Mouse (Mus musculus) embryonic facial prominence, embryonic 10.5 days (tissue): ENCODE results near the gene Hoxa2. TPM values are rescaled to one million over a fixed set of nuclear protein-coding genes. Genes with fewer than 3 reads are reported as not detected.

Experiments
- DNase-seq: peaks from one replicate; pipeline ENCODE4 v3.0.0-alpha.2; 2017; ENCODE audit warnings: low spot score
- H3K27ac ChIP-seq: fragments of 300-500 bp; sonication (generic); replicated peaks from 2 replicates; pipeline ENCODE4 v1.5.1; 2016; ENCODE audit warnings: mild to moderate bottlenecking
- H3K27me3 ChIP-seq: fragments of 300-500 bp; sonication (generic); replicated peaks from 2 replicates; pipeline ENCODE4 v1.6.1; 2016; ENCODE audit warnings: low read depth, mild to moderate bottlenecking; ENCODE audit not compliant: poor library complexity, severe bottlenecking
- H3K36me3 ChIP-seq: fragments of 300-500 bp; sonication (generic); replicated peaks from 2 replicates; pipeline ENCODE4 v1.6.1; 2016; ENCODE audit warnings: mild to moderate bottlenecking, moderate library complexity
- H3K4me1 ChIP-seq: fragments of 300-500 bp; sonication (generic); 2 replicates; pipeline ENCODE4 v1.6.1; 2016
- H3K4me3 ChIP-seq: fragments of 300-500 bp; sonication (generic); 2 replicates; pipeline ENCODE4 v1.5.1; 2016; ENCODE audit warnings: mild to moderate bottlenecking, moderate library complexity
- H3K9me3 ChIP-seq: fragments of 300-500 bp; sonication (generic); 2 replicates; pipeline ENCODE4 v1.6.1; 2016; ENCODE audit warnings: mild to moderate bottlenecking
- WGBS: fragments of 180-500 bp; shearing (Covaris S2); methylation state at CpG from one replicate; pipeline ENCODE4 v1.1.7; 2016; 5-methylcytosine and 5-hydroxymethylcytosine counted together
- polyA plus RNA-seq: library from polyadenylated mRNA; unstranded; fragments of >200 nt; fragmentation: Nextera tagmentation; extraction: Ambion mirVana; gene quantifications from 2 replicates; pipeline ENCODE4 v1.2.1, GENCODE M21; 2016

Hoxa2 gene
- polyA plus RNA-seq, 1 experiment from 2014 or later: 8.7 TPM

- Histone ChIP-seq H3K27me3 (peaks cover 100% of the 10 kb centered on the region), H3K36me3 (no peaks in the 10 kb centered on the region), H3K4me1 (peaks cover 40% of the 10 kb centered on the region), H3K9me3 (no peaks in the 10 kb centered on the region), H3K4me3 (peak overlapping the region; percentile 78), H3K27ac (peak overlapping the region; percentile 75)
- WGBS: under 1% methylated on average over 35 of the region's 35 CpGs
- DNase-seq: peak; percentile 89
These were observed 7.9 kb upstream of the Hoxa2 start for GRCm38 (mm10) chr6:52172501-52172900.

GRCm38 (mm10) chr6:52171938-52172337 is 7.3 kb upstream of the Hoxa2 start:
- peak; percentile 30 for DNase-seq
- H3K27ac ChIP-seq: peak overlapping the region; percentile 75

GRCm38 (mm10) chr6:52171331-52171730 is 6.7 kb upstream of the Hoxa2 start:
- Histone ChIP-seq H3K4me3 (peak overlapping the region; percentile 78), H3K27ac (peak overlapping the region; percentile 30; the same call in 1 of the 2 replicates), H3K9me3 (no peaks in the 10 kb centered on the region), H3K36me3 (no peaks in the 10 kb centered on the region), H3K27me3 (peaks cover 100% of the 10 kb centered on the region), H3K4me1 (peaks cover 40% of the 10 kb centered on the region)
- WGBS: 2% methylated on average over 4 of the region's 4 CpGs
- peak; percentile 73 for DNase-seq

More at GRCm38 (mm10) chr6:52171938-52172337, 7.3 kb upstream of the Hoxa2 start:
- Histone ChIP-seq H3K9me3 (no peaks in the 10 kb centered on the region), H3K36me3 (no peaks in the 10 kb centered on the region), H3K4me1 (peaks cover 40% of the 10 kb centered on the region), H3K4me3 (peak overlapping the region; percentile 78), H3K27me3 (peaks cover 100% of the 10 kb centered on the region)
- 2% methylated on average over 7 of the region's 7 CpGs for WGBS

- DNase-seq: no peak
- H3K9me3 ChIP-seq: no peaks in the 10 kb centered on the region
- WGBS: 2% methylated on average over 5 of the region's 5 CpGs
- H3K27me3 ChIP-seq: peaks cover 100% of the 10 kb centered on the region
- peak overlapping the region; percentile 78 for H3K4me3 ChIP-seq
- H3K36me3 ChIP-seq: no peaks in the 10 kb centered on the region
- peaks cover 38% of the 10 kb centered on the region for H3K4me1 ChIP-seq
- peak overlapping the region; percentile 71 for H3K27ac ChIP-seq
These were observed 6.2 kb upstream of the Hoxa2 start for GRCm38 (mm10) chr6:52170898-52171223.

GRCm38 (mm10) chr6:52170166-52170897 is 5.7 kb upstream of the Hoxa2 start:
- Histone ChIP-seq H3K27me3 (peaks cover 100% of the 10 kb centered on the region), H3K36me3 (no peaks in the 10 kb centered on the region), H3K9me3 (no peaks in the 10 kb centered on the region), H3K4me3 (peak overlapping the region; percentile 78), H3K27ac (peak overlapping the region; percentile 71), H3K4me1 (peaks cover 33% of the 10 kb centered on the region)
- WGBS: 1% methylated on average over 40 of the region's 40 CpGs
- no peak for DNase-seq

GRCm38 (mm10) chr6:52169499-52170165 is 5.0 kb upstream of the Hoxa2 start:
- no peak for DNase-seq
- Histone ChIP-seq H3K27me3 (peaks cover 100% of the 10 kb centered on the region), H3K4me1 (peaks cover 33% of the 10 kb centered on the region), H3K4me3 (peak overlapping the region; percentile 78), H3K27ac (peak overlapping the region; percentile 71), H3K9me3 (no peaks in the 10 kb centered on the region), H3K36me3 (no peaks in the 10 kb centered on the region)
- 4% methylated on average over 16 of the region's 16 CpGs for WGBS

- no peaks in the 10 kb centered on the region for H3K9me3 ChIP-seq
- under 1% methylated on average over 42 of the region's 42 CpGs for WGBS
- H3K4me1 ChIP-seq: peaks cover 33% of the 10 kb centered on the region
- H3K4me3 ChIP-seq: peak overlapping the region; percentile 78
- DNase-seq: peak; percentile 67
- H3K27ac ChIP-seq: peak overlapping the region; percentile 87
- peaks cover 100% of the 10 kb centered on the region for H3K27me3 ChIP-seq
- no peaks in the 10 kb centered on the region for H3K36me3 ChIP-seq
These were observed 3.8 kb upstream of the Hoxa2 start for GRCm38 (mm10) chr6:52168191-52169055.

GRCm38 (mm10) chr6:52167736-52168161 is 3.1 kb upstream of the Hoxa2 start:
- WGBS: 2% methylated on average over 14 of the region's 14 CpGs
- peaks cover 100% of the 10 kb centered on the region for H3K27me3 ChIP-seq
- DNase-seq: peak; percentile 45
- H3K4me1 ChIP-seq: peaks cover 31% of the 10 kb centered on the region
- H3K9me3 ChIP-seq: no peaks in the 10 kb centered on the region
- H3K27ac ChIP-seq: peak overlapping the region; percentile 87
- peak overlapping the region; percentile 78 for H3K4me3 ChIP-seq
- H3K36me3 ChIP-seq: no peaks in the 10 kb centered on the region

- no peak for DNase-seq
- H3K9me3 ChIP-seq: no peaks in the 10 kb centered on the region
- peak overlapping the region; percentile 87 for H3K27ac ChIP-seq
- H3K36me3 ChIP-seq: no peaks in the 10 kb centered on the region
- peaks cover 100% of the 10 kb centered on the region for H3K27me3 ChIP-seq
- 11% methylated on average over 1 of the region's 1 CpGs for WGBS
- H3K4me3 ChIP-seq: peak overlapping the region; percentile 78
- H3K4me1 ChIP-seq: peaks cover 25% of the 10 kb centered on the region
These were observed 2.5 kb upstream of the Hoxa2 start for GRCm38 (mm10) chr6:52167176-52167575.

- Histone ChIP-seq H3K4me1 (peaks cover 19% of the 10 kb centered on the region), H3K36me3 (no peaks in the 10 kb centered on the region), H3K27ac (peak overlapping the region; percentile 87), H3K4me3 (peak overlapping the region; percentile 78), H3K9me3 (no peaks in the 10 kb centered on the region), H3K27me3 (peaks cover 100% of the 10 kb centered on the region)
- WGBS: 1% methylated on average over 4 of the region's 4 CpGs
- DNase-seq: peak; percentile 41
These were observed 1.9 kb upstream of the Hoxa2 start for GRCm38 (mm10) chr6:52166431-52167077.

- peak overlapping the region; percentile 87 for H3K27ac ChIP-seq
These were observed 1.1 kb upstream of the Hoxa2 start for GRCm38 (mm10) chr6:52165441-52166370.

More at GRCm38 (mm10) chr6:52165441-52166370, 1.1 kb upstream of the Hoxa2 start:
- Histone ChIP-seq H3K27me3 (peaks cover 100% of the 10 kb centered on the region), H3K36me3 (no peaks in the 10 kb centered on the region), H3K4me3 (peak overlapping the region; percentile 78), H3K4me1 (peaks cover 11% of the 10 kb centered on the region), H3K9me3 (no peaks in the 10 kb centered on the region)
- peak; percentile 61 for DNase-seq
- WGBS: under 1% methylated on average over 28 of the region's 28 CpGs
